Mouse (Mus musculus): ENCODE data around the gene Begain.

Gene Begain

GRCm38 (mm10) chr12:109053020-109053806 lies 14.8 kb downstream of the Begain start:
- no peak for DNase-seq (ENCODE audit: low spot score)

- DNase-seq (ENCODE audit: low spot score) = no peak
These were observed 18.1 kb downstream of the Begain start for GRCm38 (mm10) chr12:109049949-109050348.

GRCm38 (mm10) chr12:109045581-109045980 lies 22.4 kb downstream of the Begain start:
- no peak for DNase-seq (ENCODE audit: low spot score)

GRCm38 (mm10) chr12:109044497-109044896 lies 23.5 kb downstream of the Begain start:
- DNase-seq (ENCODE audit: low spot score) = no peak

GRCm38 (mm10) chr12:109039311-109039710 lies 28.7 kb downstream of the Begain start:
- no peak for DNase-seq (ENCODE audit: low spot score)

- DNase-seq (ENCODE audit: low spot score) = no peak
These were observed 29.7 kb downstream of the Begain start for GRCm38 (mm10) chr12:109038179-109038819.

- DNase-seq (ENCODE audit: low spot score) = no peak
These were observed 31.0 kb downstream of the Begain start for GRCm38 (mm10) chr12:109037026-109037425.

GRCm38 (mm10) chr12:109023780-109024179 lies 44.2 kb downstream of the Begain start:
- no peak for DNase-seq (ENCODE audit: low spot score)

- DNase-seq (ENCODE audit: low spot score) = no peak
These were observed 45.1 kb downstream of the Begain start for GRCm38 (mm10) chr12:109022966-109023365.

- no peak for DNase-seq (ENCODE audit: low spot score)
These were observed 45.8 kb downstream of the Begain start for GRCm38 (mm10) chr12:109022181-109022691.

- no peak for DNase-seq (ENCODE audit: low spot score)
These were observed 57.9 kb downstream of the Begain start for GRCm38 (mm10) chr12:109010070-109010649.

GRCm38 (mm10) chr12:109002978-109003377 lies 65.0 kb downstream of the Begain start:
- no peak for DNase-seq (ENCODE audit: low spot score)

GRCm38 (mm10) chr12:108997249-108997648 lies 70.8 kb downstream of the Begain start:
- no peak for DNase-seq (ENCODE audit: low spot score)

- DNase-seq (ENCODE audit: low spot score) = no peak
These were observed 71.9 kb downstream of the Begain start for GRCm38 (mm10) chr12:108995976-108996636.

GRCm38 (mm10) chr12:108994436-108995031 lies 73.5 kb downstream of the Begain start:
- DNase-seq (ENCODE audit: low spot score) = peak; percentile 41

- no peak for DNase-seq (ENCODE audit: low spot score)
These were observed 75.0 kb downstream of the Begain start for GRCm38 (mm10) chr12:108993046-108993445.

- no peak for DNase-seq (ENCODE audit: low spot score)
These were observed 77.6 kb downstream of the Begain start for GRCm38 (mm10) chr12:108990425-108990824.

- no peak for DNase-seq (ENCODE audit: low spot score)
These were observed 80.6 kb downstream of the Begain start for GRCm38 (mm10) chr12:108987448-108987847.

GRCm38 (mm10) chr12:108985025-108985424 lies 83.0 kb downstream of the Begain start:
- DNase-seq (ENCODE audit: low spot score) = no peak

GRCm38 (mm10) chr12:108984471-108984870 lies 83.5 kb downstream of the Begain start:
- no peak for DNase-seq (ENCODE audit: low spot score)

GRCm38 (mm10) chr12:108983496-108983895 lies 84.5 kb downstream of the Begain start:
- no peak for DNase-seq (ENCODE audit: low spot score)

- no peak for DNase-seq (ENCODE audit: low spot score)
These were observed 85.4 kb downstream of the Begain start for GRCm38 (mm10) chr12:108982684-108982960.

Measured in c-Kit-positive CD71-positive TER-119-positive erythroid progenitor cells, embryonic 14.5 days (primary cell).